Mouse (Mus musculus) MEL (cell line): ENCODE data around the gene Nipa1.
A peak's percentile ranks its signal among the peaks of the same experiment; 100 is the strongest.

ENCODE experiments used
- BHLHE40 ChIP-seq: IDR thresholded peaks from 2 replicates; pipeline ENCODE4 v1.6.1; 2012; ENCODE audit warnings: low read depth, mild to moderate bottlenecking, inconsistent platforms, low read length, improper control_type of control experiment, borderline replicate concordance
- CTCF ChIP-seq, 3 experiments: IDR thresholded peaks in 2 of 3; conservative IDR thresholded peaks in 1 of 3; 2 replicates each; pipeline ENCODE4 v1.5.1; 2011 to 2012; ENCODE audit warnings: low read length in 3 of 3, low read depth in 2 of 3, mild to moderate bottlenecking in 2 of 3, improper control_type of control experiment in 1 of 3, inconsistent platforms in 1 of 3, mixed read lengths in 1 of 3, moderate library complexity in 1 of 3; ENCODE audit not compliant: control insufficient read depth in 1 of 3, insufficient read depth in 1 of 3, poor library complexity in 1 of 3, severe bottlenecking in 1 of 3
- HCFC1 ChIP-seq: IDR thresholded peaks from 2 replicates; pipeline ENCODE4 v1.6.1; 2012; ENCODE audit warnings: low read depth, mild to moderate bottlenecking, inconsistent platforms, low read length, improper control_type of control experiment, moderate library complexity
- MAX ChIP-seq: IDR thresholded peaks from 2 replicates; pipeline ENCODE4 v1.6.1; 2011; ENCODE audit warnings: low read length, improper control_type of control experiment
- MEF2A ChIP-seq: IDR thresholded peaks from 2 replicates; pipeline ENCODE4 v1.6.1; 2014; ENCODE audit warnings: low read depth, mild to moderate bottlenecking, inconsistent platforms, low read length, improper control_type of control experiment; ENCODE audit not compliant: poor library complexity, insufficient replicate concordance, severe bottlenecking; ENCODE audit errors: extremely low read depth
- MYC ChIP-seq: IDR thresholded peaks from 2 replicates; pipeline ENCODE4 v1.6.1; 2011; ENCODE audit warnings: low read depth, mild to moderate bottlenecking, low read length, improper control_type of control experiment, moderate library complexity
- POLR2A ChIP-seq, 2 experiments: IDR thresholded peaks; 2 replicates each; pipeline ENCODE4 v1.6.1; 2011 to 2012; ENCODE audit warnings: low read length in 2 of 2, mild to moderate bottlenecking in 2 of 2, control low read depth in 1 of 2, improper control_type of control experiment in 1 of 2, low read depth in 1 of 2, moderate library complexity in 1 of 2; ENCODE audit not compliant: control insufficient read depth in 1 of 2, insufficient read depth in 1 of 2, poor library complexity in 1 of 2
- TBP ChIP-seq: IDR thresholded peaks from 2 replicates; pipeline ENCODE4 v1.8.0; 2011; ENCODE audit warnings: low read depth, low read length, improper control_type of control experiment
- UBTF ChIP-seq: IDR thresholded peaks from 2 replicates; pipeline ENCODE4 v1.6.1; 2012; ENCODE audit warnings: low read depth, mild to moderate bottlenecking, inconsistent platforms, low read length, improper control_type of control experiment, moderate library complexity, borderline replicate concordance; ENCODE audit not compliant: insufficient read depth
- ZNF384 ChIP-seq: IDR thresholded peaks from 2 replicates; pipeline ENCODE4 v1.6.1; 2012; ENCODE audit warnings: low read depth, mild to moderate bottlenecking, inconsistent platforms, low read length, improper control_type of control experiment

GRCm38 (mm10) chr7:55968258-55968901 lies 51.4 kb downstream of the Nipa1 start:
- TF ChIP-seq CTCF (IDR thresholded peaks at IDR 0.05 in 2 of 3, conservative IDR thresholded peaks at IDR 0.05 in 1 of 3; ENCODE audit: control insufficient read depth in 1 of 3, insufficient read depth in 1 of 3, low read depth in 2 of 3, low read length in 3 of 3, poor library complexity in 1 of 3, severe bottlenecking in 1 of 3) (no peak), POLR2A (IDR thresholded peaks at IDR 0.05; ENCODE audit: control insufficient read depth in 1 of 2, insufficient read depth in 1 of 2, low read depth in 1 of 2, low read length in 2 of 2, poor library complexity in 1 of 2) (peak; percentile 30 to 50; a peak in 2 of 4 replicates), BHLHE40 (no peak), TBP (peak; percentile 69), MAX (peak; percentile 56; the same call in 1 of the 2 replicates), MYC (peak; percentile 39; the same call in 1 of the 2 replicates), MEF2A (no peak), UBTF (no peak), HCFC1 (no peak), ZNF384 (0 out of 2 replicates have a peak, but pooled peaks have one; percentile 3)
